Mouse (Mus musculus): ENCODE data around the gene 4930556J24Rik.
"Not testable (repeated sequence)": the region's sequence is repeated elsewhere in the genome, so short reads cannot be mapped to it uniquely, and the experiment has no call there.

Gene 4930556J24Rik

DNA sequence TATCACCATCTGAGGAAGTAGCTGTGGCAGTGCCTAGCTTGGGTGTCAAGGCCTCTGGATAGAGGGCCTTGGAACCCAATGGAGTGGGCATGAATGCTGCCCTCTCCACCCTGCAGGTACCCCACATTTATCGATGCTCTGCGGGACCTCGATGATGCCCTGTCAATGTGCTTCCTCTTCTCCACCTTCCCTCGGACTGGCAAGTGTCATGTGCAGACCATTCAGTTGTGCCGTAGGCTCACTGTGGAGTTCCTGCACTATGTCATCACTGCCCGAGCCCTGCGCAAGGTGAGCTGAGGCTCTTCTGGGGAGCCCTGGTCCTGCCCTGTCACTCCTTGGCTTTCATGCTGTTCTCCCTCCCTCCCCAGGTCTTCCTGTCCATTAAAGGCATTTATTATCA is 3.5 kb downstream of the 4930556J24Rik start:
- no peak for DNase-seq (ENCODE audit: low spot score in 2 of 2)

DNA sequence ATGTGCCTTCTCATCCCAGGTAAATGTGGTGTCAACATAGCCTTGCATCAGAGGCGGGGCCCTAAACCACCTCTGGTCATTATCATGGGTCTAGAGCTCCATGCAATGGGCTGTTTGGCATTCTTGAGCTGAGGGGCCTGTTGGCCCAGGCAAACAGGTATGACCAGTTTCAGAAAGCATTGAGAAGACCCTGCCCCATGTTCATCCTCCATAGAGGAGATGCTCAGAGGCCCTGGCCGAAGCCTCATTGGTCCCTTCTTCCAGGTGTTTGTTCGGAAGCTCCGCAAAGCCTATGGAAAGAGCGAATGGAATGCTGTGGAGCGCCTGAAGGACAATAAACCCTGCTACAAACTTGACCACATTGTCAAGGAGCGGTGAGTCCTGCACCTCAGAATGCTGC is 6.2 kb downstream of the 4930556J24Rik start:
- no peak for DNase-seq (ENCODE audit: low spot score in 2 of 2)

DNA sequence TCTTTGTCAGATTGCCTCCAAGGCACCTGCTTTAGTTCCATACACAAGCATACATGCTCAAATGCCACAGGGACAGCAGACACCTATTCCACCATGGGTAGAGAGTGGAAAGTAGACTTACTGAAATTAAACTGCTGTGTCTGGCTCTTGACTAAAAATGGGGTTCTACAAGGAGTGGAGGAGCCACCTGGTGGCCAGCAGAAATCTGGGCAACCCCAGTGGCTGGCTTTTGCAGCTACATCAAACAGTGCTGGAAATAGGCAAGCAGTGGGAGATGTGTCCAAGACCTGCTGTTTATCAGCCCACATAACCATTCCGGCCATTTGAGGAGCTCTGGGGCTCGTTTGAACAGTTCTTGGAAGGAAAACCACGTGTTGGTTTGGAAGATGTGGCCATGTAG is 6.7 kb downstream of the 4930556J24Rik start:
- no peak for DNase-seq (ENCODE audit: low spot score in 2 of 2)

DNA sequence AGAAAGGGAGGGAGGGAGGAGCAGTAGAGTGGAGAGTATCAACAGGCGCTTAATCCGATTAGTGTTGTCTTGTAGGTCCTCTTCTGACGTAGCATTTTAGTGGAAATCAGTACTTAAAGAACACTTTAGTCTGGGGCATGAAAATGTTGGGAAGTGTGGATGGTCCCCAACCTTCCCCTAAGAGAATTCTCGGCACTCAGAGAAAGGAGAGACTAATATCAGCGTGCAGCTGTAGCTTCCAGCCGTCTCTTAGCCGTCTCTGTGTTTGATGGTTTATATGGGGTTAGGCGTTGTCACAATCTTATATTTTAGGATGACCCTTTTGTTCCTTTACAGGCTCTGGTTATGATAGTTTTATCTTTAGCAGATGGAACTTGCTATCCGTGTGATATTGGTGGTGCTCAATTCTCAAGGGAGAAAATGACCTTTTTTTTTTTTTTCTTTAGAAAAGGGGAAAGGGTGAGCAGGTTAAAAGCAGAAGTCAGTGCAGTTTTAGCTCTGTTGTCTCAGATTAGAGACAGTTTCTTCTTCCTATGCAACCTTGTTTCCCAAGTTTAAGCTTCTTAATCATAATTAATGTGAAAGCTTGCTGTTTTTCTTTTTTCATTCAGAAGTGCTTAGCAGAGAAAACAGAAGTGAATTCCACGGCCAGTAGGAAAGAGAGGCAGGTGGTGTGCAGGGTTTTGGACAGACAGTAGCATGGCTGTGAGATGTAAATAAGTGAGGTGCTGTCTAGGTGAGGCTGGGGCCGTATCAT is 12.0 kb downstream of the 4930556J24Rik start:
- no peak for DNase-seq (ENCODE audit: low spot score in 2 of 2)

DNA sequence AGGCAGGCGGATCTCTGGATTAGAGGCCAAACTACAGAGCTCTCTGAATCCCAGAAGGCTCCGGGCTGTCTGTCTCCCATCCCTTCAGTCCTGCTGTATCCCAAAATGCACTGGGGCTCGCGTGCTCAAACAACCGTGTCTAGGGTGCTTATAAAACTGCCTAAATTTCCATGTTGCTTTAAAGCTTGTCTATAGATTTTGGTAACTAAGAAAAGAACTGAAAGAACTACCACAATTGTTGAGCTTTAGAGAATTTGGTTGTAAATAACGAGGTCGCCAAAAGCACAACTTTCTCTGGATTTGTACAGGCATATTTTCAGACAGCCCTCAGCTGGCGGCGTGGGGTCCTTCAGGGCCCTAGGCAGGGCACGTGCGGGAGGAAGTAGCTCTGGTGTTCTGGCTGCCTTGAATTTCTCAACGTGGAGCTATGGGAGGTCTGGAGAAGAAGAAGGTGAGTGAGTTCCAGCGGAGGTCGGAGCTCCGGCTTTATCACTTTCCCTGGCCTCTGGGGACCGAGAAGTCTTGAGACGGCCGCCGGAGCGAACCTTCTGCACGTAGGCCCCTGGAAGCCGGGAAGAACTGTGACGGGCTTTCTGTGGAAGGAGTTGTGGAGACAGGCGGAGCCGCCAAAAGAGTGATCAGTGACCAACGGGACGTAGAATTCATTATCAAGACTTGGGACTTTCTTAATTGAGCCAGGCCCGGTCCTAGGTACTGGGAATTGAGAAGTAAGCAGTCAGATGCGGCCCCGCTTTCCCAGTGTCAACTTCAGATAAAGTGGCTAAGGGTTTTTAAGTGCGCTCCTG is 12.8 kb downstream of the 4930556J24Rik start, which contains the start of gene Pes1:
TSS of gene Pes1 (plus strand) at position 366 of the 806 bp plus-strand sequence.
- DNase-seq (ENCODE audit: low spot score in 2 of 2): peak; percentile 62 to 76

DNA sequence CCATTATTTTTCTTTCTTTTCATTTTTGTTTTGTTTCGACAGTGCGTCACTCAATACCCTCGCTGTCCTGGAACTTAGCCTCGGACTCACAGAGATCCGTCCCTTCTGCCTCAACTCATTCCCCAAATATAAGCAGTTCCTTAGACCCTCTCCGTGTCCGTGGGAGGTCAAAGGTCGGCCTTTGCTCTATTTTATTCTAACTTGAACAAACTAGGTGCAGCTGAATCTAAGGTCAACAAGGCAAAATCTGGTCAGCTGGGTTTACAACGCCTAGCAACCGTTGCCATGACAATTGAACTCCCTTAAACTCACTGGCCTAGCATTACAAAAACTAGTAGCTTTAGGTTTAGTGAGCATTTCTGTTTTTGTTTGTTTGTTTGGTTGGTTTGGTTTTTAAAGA is 13.4 kb downstream of the 4930556J24Rik start:
- no peak for DNase-seq (ENCODE audit: low spot score in 2 of 2)

DNA sequence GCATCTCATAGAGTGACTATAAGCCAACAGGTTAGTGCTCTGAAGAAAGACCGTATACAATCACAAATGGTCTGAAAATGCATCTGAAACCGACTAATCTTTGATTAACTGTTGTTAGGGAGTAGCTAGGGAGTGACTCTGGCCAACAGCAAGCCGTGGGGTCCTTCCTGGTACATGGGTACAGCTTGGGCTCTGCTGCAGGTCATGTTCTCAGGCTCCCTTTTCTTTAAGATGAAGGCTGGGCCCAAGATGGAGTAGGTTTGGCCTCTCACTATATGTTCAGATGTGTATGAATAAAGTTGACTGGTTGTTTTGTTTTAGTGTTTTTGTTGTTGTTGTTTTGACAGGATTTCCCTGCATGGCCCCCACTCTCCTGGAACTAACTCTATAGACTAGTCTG is 14.8 kb downstream of the 4930556J24Rik start:
- no peak for DNase-seq (ENCODE audit: low spot score in 2 of 2)

DNA sequence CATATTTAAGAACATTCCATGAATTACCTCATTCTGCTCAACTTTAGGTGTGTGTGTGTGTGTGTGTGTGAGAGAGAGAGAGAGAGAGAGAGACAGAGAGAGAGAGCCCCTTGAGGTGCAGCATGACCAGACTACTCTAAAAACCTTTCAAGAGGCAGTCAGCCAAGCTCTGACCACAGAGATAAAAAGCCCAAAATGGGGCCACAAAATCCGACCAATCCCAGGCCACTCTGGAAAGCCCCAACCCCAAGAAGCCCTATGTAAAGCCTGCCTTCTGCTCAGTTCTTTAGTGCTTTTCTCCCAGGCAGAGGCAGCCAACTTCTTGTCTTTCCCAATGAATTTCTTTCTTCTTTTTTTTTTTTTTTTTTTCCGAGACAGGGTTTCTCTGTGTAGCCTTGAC is 15.7 kb downstream of the 4930556J24Rik start:
- DNase-seq (ENCODE audit: low spot score in 2 of 2): no peak

DNA sequence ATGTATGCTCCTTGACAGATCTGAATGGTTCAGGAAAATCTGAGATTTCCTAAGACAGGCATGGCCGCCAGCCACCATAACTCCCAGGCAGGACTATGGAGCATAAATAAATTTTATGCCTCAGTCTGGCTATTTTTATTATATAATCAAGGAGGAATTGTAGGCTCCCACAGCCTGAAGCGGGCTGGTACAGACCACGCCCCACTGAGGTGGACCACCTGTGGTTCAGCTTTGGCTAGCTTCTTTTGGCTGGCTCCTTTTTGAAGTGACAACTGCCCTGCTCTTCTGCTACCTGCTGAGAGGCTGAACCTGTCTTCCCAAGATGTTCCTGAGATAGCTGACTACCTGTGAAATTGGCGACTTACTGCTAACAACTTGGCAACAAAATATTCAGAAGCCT is 21.2 kb downstream of the 4930556J24Rik start:
- not testable (repeated sequence) for DNase-seq (ENCODE audit: low spot score in 2 of 2)

DNA sequence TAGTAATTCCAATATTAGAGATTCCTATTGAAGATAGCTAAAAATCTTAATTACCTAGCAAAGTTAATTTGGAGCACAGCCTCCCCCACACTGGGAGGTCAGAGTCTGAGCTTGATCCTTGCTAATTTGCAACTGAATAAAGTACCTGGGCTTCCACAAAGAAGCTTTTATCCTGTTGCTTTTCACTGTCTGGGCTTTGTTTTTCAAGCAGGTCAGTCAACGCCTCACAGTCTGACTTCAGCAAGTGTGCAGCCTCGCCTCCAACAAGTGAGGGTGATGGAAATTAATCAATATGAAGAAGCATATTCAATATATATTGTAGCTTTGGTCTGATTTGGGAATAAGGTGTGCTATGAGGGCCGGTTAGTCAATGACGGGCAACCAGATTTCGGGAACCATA is 21.7 kb downstream of the 4930556J24Rik start:
- not testable (repeated sequence) for DNase-seq (ENCODE audit: low spot score in 2 of 2)

DNA sequence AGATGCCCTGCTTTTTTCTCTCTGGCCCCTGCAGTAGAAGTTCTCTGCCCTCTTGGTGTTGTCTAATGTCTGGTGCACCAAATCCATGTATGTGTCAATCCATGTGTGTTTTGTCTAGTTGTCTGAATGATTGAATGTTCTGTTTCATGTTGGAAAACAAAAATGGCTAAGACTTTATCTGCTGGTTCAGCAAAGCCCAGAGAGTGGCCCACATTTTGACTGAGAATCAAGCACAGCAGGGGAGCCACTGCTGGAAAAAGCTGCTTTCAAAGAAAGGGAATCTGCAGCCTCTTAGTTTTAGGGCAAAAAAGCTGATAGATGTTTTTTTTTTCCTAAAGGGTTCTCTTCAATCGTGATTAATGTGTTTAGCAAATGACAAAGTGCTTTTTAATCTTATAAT is 30.2 kb downstream of the 4930556J24Rik start:
- DNase-seq (ENCODE audit: low spot score in 2 of 2): no peak

DNA sequence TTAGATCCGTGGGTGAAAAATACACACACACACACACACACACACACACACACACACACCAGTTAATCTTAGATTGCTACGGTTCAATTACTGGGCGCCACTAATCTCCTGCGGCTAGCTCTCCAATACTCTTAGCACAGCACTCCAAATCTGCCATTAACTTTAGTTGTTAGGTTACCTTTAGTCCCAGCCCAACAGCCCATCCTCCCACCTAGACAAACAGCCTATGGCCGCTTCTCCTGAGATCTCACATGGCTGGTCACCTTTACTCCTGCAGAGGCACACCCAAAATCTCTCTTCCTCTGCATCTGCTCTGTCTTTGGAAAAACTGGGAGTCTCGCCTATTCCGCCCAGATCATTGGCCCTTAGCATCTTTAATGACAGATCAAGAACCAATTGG is 35.2 kb downstream of the 4930556J24Rik start:
- no peak for DNase-seq (ENCODE audit: low spot score in 2 of 2)

DNA sequence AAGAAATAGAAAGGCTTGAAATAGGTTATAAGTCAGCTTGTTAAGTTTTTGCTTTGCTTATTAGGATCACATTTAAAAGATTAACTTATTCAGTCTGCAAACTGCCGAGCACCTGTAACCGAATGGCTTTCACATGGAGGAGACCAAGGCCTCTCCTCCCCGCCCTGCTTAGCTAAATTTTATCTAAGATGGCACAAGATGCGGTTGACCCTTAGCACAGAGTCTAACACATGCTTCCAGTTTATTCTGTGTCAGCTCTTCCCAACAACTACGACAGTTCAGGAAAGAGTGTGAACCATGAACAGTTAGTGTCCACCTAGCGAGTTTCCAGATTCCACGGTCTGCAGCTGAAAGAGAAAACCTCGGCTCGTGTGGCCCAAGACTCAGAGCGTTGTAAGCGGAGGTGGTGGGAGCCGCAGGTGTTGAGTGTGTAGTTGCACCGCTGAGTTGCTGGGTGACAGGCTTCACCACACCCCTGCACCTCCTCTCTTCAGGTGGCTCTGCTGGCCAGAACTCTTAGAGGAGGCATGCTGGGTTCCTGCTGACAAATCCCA is 39.2 kb downstream of the 4930556J24Rik start:
- DNase-seq (ENCODE audit: low spot score in 2 of 2): no peak

DNA sequence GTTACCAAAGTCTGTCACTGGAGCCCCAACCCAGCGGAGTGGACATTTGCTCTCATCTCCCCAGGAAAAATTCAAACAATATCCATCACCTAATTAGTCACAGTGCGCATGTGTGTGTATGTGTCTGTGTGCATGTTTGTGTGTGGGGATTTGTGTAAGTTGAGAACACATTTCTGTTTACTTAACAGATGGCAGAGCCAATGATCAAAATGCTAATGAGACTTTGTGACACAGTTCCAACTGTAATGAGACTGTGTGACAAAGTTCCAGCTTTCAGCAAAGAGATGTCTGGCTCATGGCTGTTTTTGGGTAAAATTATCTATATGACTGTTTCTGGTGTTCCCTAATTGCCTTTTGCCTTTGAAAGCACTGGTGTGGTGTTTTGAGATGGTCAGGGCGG is 40.3 kb downstream of the 4930556J24Rik start:
- no peak for DNase-seq (ENCODE audit: low spot score in 2 of 2)

DNA sequence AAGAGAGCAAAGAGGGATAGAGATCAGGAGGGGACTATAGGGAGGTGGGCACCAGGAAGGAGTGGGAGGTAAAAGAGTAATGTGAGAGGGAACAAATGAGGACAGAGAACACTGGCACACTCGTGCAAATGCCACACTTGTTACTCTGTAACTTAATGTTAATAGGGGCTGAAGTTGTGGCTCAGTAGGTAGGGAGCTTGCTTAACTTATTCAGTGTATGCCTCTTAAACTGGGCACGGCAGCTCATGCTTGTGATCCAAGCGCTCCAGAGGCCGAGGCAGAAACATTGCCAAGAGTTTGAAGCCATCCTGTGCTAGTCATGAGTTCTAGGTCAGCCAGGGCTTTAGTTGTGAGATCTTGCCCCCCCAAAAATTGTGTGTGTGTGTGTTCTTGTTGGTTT is 41.4 kb downstream of the 4930556J24Rik start:
- no peak for DNase-seq (ENCODE audit: low spot score in 2 of 2)

DNA sequence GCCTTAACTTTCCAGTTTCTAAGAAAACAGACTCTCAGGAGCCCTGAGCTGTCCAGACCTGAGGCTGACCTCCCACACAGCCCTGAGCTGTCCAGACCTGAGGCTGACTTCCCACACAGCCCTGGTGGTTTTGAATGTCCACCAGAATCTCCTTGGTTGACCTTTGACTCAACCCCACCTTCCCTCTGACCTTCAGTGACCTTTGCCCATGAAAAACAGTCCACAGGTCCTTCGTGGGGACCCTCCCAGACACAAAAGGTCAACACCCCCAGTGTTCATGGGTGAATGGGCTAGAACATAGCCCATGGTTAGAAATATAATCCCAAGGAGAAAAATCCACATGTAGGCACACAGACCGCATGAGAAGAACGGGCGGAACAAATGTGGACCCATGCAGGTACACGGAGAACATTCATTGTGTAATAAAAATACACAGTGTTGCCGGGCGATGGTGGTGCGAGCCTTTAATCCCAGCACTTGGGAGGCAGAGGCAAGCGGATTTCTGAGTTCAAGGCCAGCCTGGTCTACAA is 42.8 kb downstream of the 4930556J24Rik start:
- no peak for DNase-seq (ENCODE audit: low spot score in 2 of 2)

DNA sequence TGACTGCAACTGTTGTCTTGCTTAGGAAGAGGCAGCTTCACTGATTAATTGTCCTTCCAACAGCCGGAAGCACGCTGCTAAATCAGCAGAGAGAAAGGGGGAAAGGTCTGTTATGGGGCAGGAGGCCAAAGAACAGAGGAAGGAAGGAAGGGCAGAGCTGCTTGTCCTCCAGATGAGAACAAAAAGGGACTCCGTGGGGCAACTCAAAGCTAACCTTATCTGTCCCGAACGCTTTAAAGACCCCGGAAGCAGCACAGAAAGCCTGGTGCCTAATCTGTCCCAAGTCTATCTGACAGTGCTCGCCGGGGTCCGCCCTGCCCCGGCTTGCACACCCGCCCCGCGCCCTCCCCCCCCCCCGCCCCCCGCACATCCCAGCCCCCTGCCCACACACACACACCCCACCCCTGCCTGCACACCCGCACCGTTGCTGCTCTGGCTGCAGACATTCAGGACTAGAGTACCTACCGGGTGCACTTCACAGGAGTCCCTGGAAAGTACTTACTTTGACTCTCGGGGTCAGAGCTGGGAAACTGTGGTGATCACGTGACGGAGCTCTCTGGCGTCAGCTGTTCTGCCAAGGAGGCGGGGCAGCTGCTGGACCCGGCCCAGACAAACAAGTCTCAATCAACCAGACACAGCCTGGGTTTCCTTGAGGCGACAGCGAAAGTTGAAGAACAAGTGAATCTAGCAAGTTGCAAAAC is 44.9 kb downstream of the 4930556J24Rik start, which contains the start of gene Tcn2:
TSS of gene Tcn2 (minus strand) at position 649 of the 701 bp plus-strand sequence.
- peak; percentile 51 to 63 for DNase-seq (ENCODE audit: low spot score in 2 of 2)

DNA sequence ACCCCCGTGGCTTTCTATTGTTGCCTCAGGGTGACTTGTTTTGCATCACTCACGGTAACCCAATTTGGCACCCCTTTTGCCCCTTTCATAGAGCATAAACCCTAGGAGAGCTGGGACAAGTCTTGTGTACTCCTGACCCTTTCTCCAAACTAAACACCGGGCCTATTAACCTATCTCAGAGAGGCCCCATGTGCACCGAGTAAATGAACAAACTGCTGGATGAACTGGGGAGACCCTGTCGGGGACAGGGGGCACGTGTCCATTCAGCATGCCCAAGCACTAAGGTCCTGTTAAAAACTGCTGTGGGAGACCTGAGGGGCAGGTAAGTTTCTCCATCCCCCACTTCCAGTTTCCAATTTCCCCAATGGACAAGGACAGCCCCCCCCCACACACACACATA is 45.6 kb downstream of the 4930556J24Rik start:
- DNase-seq (ENCODE audit: low spot score in 2 of 2): peak in 1 of 2 experiments; percentile 1

DNA sequence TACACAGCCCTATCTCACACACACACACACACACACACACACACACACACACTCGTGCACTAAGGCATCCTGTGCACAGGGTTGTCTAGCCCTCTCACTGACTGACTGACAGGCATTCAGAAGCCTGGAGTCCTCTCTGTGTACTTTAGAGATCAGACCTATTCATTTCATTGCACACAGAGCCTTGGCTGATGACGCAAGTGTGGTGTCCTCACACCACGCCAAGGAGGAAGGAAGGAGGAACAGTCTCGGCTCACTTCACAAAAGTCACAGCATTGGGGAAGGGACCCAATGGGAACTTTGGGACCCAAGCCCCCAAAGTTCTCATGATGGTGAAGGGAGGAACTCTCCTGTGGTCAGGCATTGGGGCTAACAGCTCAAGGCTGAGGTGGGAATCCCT is 46.6 kb downstream of the 4930556J24Rik start:
- DNase-seq (ENCODE audit: low spot score in 2 of 2): peak in 1 of 2 experiments; percentile 3

DNA sequence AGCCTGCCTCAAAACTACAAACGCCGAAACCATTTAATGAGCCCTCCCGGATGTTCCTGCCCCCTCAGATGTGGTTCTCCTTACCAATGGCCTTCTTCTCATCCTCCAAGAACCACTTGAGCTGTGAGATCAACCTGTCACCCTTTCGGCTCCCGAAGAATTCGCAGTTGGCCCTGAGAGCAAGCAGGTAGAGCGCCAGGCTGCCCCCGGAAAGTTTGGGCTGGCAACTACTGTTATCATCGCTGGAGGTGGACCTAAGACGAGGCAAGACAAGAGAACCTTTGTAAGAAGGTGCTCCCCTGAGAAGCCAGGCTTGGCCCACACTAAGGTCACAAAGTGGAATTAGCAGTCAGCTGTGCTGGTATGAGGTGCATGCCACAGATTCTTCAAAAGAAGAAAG is 50.7 kb downstream of the 4930556J24Rik start:
- DNase-seq (ENCODE audit: low spot score in 2 of 2): no peak

DNA sequence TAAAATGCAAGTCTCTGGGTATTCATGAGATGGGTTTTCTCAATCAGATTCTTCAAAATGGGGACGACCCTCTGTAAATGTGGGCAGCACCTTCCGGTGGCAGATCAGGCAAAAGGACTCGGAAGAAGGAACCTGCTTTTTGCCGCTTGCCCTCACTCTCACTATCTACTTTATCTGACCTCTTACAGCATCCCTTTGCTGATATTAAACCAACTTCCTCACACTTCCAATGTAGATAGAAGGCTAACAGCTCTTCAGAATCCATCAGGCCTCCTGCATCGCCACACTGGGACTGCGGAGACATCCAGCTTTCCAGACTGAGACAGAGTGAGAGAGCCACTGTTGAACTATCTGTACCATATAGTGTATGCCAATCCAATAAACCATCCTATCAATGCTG is 53.8 kb downstream of the 4930556J24Rik start:
- DNase-seq (ENCODE audit: low spot score in 2 of 2): no peak

DNA sequence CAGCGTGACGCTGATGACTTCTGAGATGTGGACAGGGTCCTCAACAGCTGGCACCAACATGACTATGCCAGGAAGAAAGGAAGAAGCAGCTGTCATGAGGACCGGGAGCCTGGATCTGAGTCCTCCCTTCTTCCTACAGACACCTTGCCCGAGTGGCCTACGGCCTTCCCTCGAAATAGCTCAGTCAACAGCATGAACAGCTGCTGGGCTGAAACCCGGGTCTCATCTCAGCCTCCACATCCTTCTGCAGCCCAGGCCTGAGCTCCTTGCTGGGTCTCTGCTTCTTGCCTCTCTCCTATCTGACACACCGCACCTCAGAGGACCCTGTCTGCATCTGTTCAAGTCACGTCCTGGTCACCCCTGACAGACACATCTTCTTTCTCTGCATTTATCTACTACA is 54.5 kb downstream of the 4930556J24Rik start:
- DNase-seq (ENCODE audit: low spot score in 2 of 2): no peak
